Mouse (Mus musculus): ENCODE measurements around the gene Igsf6. TPM values are rescaled to one million over a fixed set of nuclear protein-coding genes. Genes with fewer than 3 reads are reported as not detected.

Gene Igsf6
- polyA plus RNA-seq, 1 experiment = 0.28 TPM

DNA sequence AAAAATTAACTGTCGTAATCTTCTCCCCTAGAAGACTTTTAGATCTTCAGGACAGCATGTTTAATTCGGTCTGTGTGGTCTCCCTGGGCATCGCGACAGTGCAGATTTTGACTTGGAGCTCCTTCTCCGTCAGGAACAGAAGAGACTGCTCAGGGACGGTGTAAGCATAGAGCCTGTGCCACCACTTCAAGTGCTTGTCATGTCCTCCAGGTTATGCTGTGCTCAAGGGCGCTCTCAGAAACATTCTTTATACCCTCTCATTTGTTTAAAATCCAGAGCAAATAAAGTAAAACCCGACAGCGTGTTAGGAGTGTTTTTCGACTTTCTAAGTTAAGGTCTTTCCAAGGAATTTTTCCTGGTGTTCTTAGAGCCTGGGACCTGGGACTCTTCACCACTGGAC, 59.9 kb downstream of the Igsf6 start:
- TF ChIP-seq CTCF (IDR thresholded peaks at IDR 0.05; ENCODE audit: borderline replicate concordance, insufficient read depth, low read depth, low read length) (no peak), POLR2A (IDR thresholded peaks at IDR 0.05; ENCODE audit: borderline replicate concordance, insufficient read depth, low read length) (no peak)
- WGBS = 85% methylated on average over 10 of the region's 10 CpGs
- Histone ChIP-seq H3K4me1 (ENCODE audit: control insufficient read depth, insufficient read depth, low read length) (no peaks in the 10 kb centered on the region), H3K4me3 (replicated peaks; ENCODE audit: insufficient read depth, low read depth, low read length) (no peak overlapping the region), H3K27ac (ENCODE audit: insufficient read depth, low read length) (no peak overlapping the region), H3K27me3 (ENCODE audit: control insufficient read depth, insufficient read depth, low read length) (no peaks in the 10 kb centered on the region)
- no peak for DNase-seq

Other genes starting within 250 kb of the Igsf6 start
- 32.0 and 42.3 TPM in 2 replicates for gene Eef2k, start 231.7 kb downstream of the Igsf6 start, polyA plus RNA-seq (2012; rRNA removed)
- gene Polr3e, start 156.8 kb downstream of the Igsf6 start, polyA plus RNA-seq (2012; rRNA removed) = 27.2 and 28.9 TPM in 2 replicates
- 41.7 and 50.2 TPM in 2 replicates for gene Cdr2, start 92.3 kb downstream of the Igsf6 start, polyA plus RNA-seq (2012; rRNA removed)
- 0.54 and 0.61 TPM in 2 replicates for gene Mfsd13b, start 92.1 kb downstream of the Igsf6 start, polyA plus RNA-seq (2012; rRNA removed)
- gene Mettl9, start 40.1 kb downstream of the Igsf6 start, polyA plus RNA-seq (2012; rRNA removed) = 46.6 and 47.0 TPM in 2 replicates
- gene Otoa, start 7.1 kb upstream of the Igsf6 start, polyA plus RNA-seq (2012; rRNA removed) = 0.51 and 0.90 TPM in 2 replicates